ENCODE assay signal across 30 mouse cellular contexts in the genomic region with DNA sequence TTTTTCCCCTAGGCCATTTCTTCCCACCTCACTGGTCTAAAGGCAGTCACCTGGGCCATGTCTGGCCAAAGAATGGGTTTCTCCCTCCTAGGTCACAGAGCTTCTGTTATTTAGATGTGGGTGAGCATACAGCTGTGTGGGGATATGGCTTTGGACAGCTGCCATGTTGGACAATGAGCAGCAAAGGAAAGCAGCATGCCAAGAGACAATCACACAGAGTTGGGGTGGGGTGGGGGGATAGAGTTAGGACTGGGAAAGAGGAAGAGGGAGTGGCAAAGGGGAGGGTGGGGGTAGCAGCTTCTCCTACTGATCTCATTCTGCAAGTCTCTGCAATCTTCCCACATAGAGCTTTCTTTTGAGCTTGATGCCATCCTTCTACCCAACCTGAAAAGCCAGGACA. TPM values are rescaled to one million over a fixed set of nuclear protein-coding genes. Genes with fewer than 3 reads are reported as not detected.
DNase-seq lines count a peak whose midpoint lies in the region; ATAC-seq and TF ChIP-seq lines count a peak whose summit lies in the region.
"Had no signal": no experiment of that assay in that cellular context is flagged by ENCODE, and none has a peak within 500 bp of the region (broad histone marks: within the 10 kb centered on the region; RNA-seq: fewer than 3 reads in every experiment).

No protein-coding gene starts in this region.

- TF ChIP-seq POLR2A in lung, adult 2 months (IDR thresholded peaks at IDR 0.05; ENCODE audit: borderline replicate concordance, extremely low read depth, low read depth, low read length), result no peak
- no peak for TF ChIP-seq POLR2A in brain, embryonic 14.5 days (IDR thresholded peaks at IDR 0.05; ENCODE audit: borderline replicate concordance, extremely low read depth, insufficient read depth, insufficient read length, poor library complexity, severe bottlenecking)

- no peak overlapping the region for H3K4me2 ChIP-seq in lung, embryonic 14.5 days
- H3K4me2 ChIP-seq: embryonic facial prominence, embryonic 13.5 days; forebrain, embryonic 12.5 days; forebrain, embryonic 15.5 days; heart, embryonic 12.5 days; heart, embryonic 15.5 days; hindbrain, embryonic 13.5 days had no signal

- H3K4me1 ChIP-seq in heart, embryonic 10.5 days, result 0 out of 2 replicates have a peak, but pooled peaks cover 10% of the 10 kb centered on the region
- no peaks in the 10 kb centered on the region for H3K4me1 ChIP-seq in lung, embryonic 14.5 days (ENCODE audit: insufficient read depth)
- no peaks in the 10 kb centered on the region for H3K4me1 ChIP-seq in lung, adult 2 months (ENCODE audit: control insufficient read depth, insufficient read depth, low read length)
- H3K4me1 ChIP-seq: embryonic facial prominence, embryonic 10.5 days; embryonic facial prominence, embryonic 13.5 days; forebrain, embryonic 15.5 days had no signal

- peak; percentile 79 for DNase-seq in heart, adult 11 months
- no peak for DNase-seq in heart, embryonic 10.5 days (ENCODE audit: low spot score)
- peak; percentile 47 for DNase-seq in lung, embryonic 14.5 days
- no peak for DNase-seq in lung, postnatal 14 days
- DNase-seq in lung, postnatal 10 days, result peak; percentile 29
- no peak for DNase-seq in lung, adult 2 months
- peak; percentile 12 for DNase-seq in brain, embryonic 14.5 days (ENCODE audit: low read depth)
- no peak for DNase-seq in frontal cortex, postnatal 14 days (ENCODE audit: low spot score in 2 of 2)
- DNase-seq: adrenal gland, adult 2 months; adrenal gland, postnatal 14 days; B cell, adult 2 months; cerebellum, adult 11-12 months; cerebellum, adult 8-10 months; cerebellum, postnatal 10 days; cerebellum, postnatal 36 days; embryo, embryonic 11 days; gastrocnemius, postnatal 10 days; gastrocnemius, postnatal 36 days; heart, postnatal 10 days; heart, postnatal 36 days had no signal

- H3K9me3 ChIP-seq in heart, embryonic 10.5 days, result no peaks in the 10 kb centered on the region
- no peaks in the 10 kb centered on the region for H3K9me3 ChIP-seq in lung, embryonic 14.5 days (ENCODE audit: low read depth, low read length)
- H3K9me3 ChIP-seq: embryonic facial prominence, embryonic 10.5 days; embryonic facial prominence, embryonic 13.5 days; forebrain, embryonic 12.5 days; forebrain, embryonic 15.5 days; heart, embryonic 12.5 days; heart, embryonic 15.5 days; hindbrain, embryonic 10.5 days; hindbrain, embryonic 13.5 days had no signal

- H3K4me3 ChIP-seq in heart, embryonic 10.5 days, result no peak overlapping the region
- no peak overlapping the region for H3K4me3 ChIP-seq in lung, embryonic 14.5 days (ENCODE audit: low read depth, low read length)
- no peak overlapping the region for H3K4me3 ChIP-seq in lung, adult 2 months (replicated peaks; ENCODE audit: extremely low read depth, low read depth, low read length)
- H3K4me3 ChIP-seq: embryonic facial prominence, embryonic 10.5 days; embryonic facial prominence, embryonic 13.5 days; erythroblast, embryonic 14.5 days; forebrain, embryonic 12.5 days; forebrain, embryonic 15.5 days; heart, embryonic 12.5 days; heart, embryonic 15.5 days; hindbrain, embryonic 10.5 days; hindbrain, embryonic 13.5 days had no signal

- no peaks in the 10 kb centered on the region for H3K36me3 ChIP-seq in heart, embryonic 10.5 days
- H3K36me3 ChIP-seq in lung, embryonic 14.5 days (ENCODE audit: insufficient read depth), result no peaks in the 10 kb centered on the region
- H3K36me3 ChIP-seq: embryonic facial prominence, embryonic 10.5 days; embryonic facial prominence, embryonic 13.5 days; forebrain, embryonic 12.5 days; forebrain, embryonic 15.5 days; heart, embryonic 12.5 days; heart, embryonic 15.5 days; hindbrain, embryonic 10.5 days; hindbrain, embryonic 13.5 days had no signal

- H3K9ac ChIP-seq in lung, embryonic 14.5 days, result no peak overlapping the region
- H3K9ac ChIP-seq: embryonic facial prominence, embryonic 13.5 days; forebrain, embryonic 12.5 days; forebrain, embryonic 15.5 days; heart, embryonic 12.5 days; heart, embryonic 15.5 days; hindbrain, embryonic 13.5 days had no signal

- peak; percentile 62; the same call in 1 of the 2 replicates for ATAC-seq in lung, embryonic 14.5 days (ENCODE audit: insufficient read depth)
- ATAC-seq: forebrain, embryonic 15.5 days; hindbrain, embryonic 16.5 days had no signal

- H3K27me3 ChIP-seq in heart, embryonic 10.5 days (ENCODE audit: insufficient read depth, poor library complexity, severe bottlenecking), result no peaks in the 10 kb centered on the region
- no peaks in the 10 kb centered on the region for H3K27me3 ChIP-seq in lung, embryonic 14.5 days (ENCODE audit: insufficient read depth, low read length)
- H3K27me3 ChIP-seq: embryonic facial prominence, embryonic 13.5 days; forebrain, embryonic 12.5 days; forebrain, embryonic 15.5 days; heart, embryonic 12.5 days; heart, embryonic 15.5 days; hindbrain, embryonic 13.5 days had no signal

- H3K27ac ChIP-seq in heart, embryonic 10.5 days, result no peak overlapping the region
- H3K27ac ChIP-seq in lung, embryonic 14.5 days (ENCODE audit: low read depth), result no peak overlapping the region
- H3K27ac ChIP-seq: embryonic facial prominence, embryonic 10.5 days; embryonic facial prominence, embryonic 13.5 days; forebrain, embryonic 12.5 days; forebrain, embryonic 15.5 days; heart, embryonic 15.5 days; hindbrain, embryonic 10.5 days; hindbrain, embryonic 13.5 days had no signal

- TF ChIP-seq CTCF in lung, embryonic 14.5 days (IDR thresholded peaks at IDR 0.05; ENCODE audit: low read depth), result no peak
- TF ChIP-seq CTCF in lung, adult 2 months (IDR thresholded peaks at IDR 0.05; ENCODE audit: insufficient read depth, low read length), result no peak
- no peak for TF ChIP-seq CTCF in brain, embryonic 14.5 days (IDR thresholded peaks at IDR 0.05; ENCODE audit: borderline replicate concordance, extremely low read depth, insufficient read depth, insufficient read length)

RNA-seq across cellular contexts. Expression of a gene that starts 13.4 kb away (rescaled TPM):
- 3.2 and 6.5 TPM in 2 replicates for polyA plus RNA-seq in heart, embryonic 10.5 days (2016; fragmentation: Nextera tagmentation; extraction: Ambion mirVana)
- 1.9 and 2.7 TPM in 2 replicates for polyA plus RNA-seq in lung, embryonic 14.5 days (2014; fragmentation: Nextera tagmentation; extraction: Ambion mirVana)
- polyA plus RNA-seq in lung, adult 2 months (2012; rRNA removed), result 4.9 and 6.3 TPM in 2 replicates
- 5.1 and 9.8 TPM in 2 replicates for polyA plus RNA-seq in brain, embryonic 14.5 days (2012; rRNA removed)
- polyA plus RNA-seq: erythroblast, embryonic 14.5 days had no signal

Comparison
In these comparisons a context has a peak if more than half of its experiments do, and no peak if none do; other contexts are left out.
1. DNase-seq: peak in heart, adult 11 months (single experiment), lung, embryonic 14.5 days (single experiment), lung, postnatal 10 days (single experiment) and brain, embryonic 14.5 days (single experiment); none in heart, embryonic 10.5 days (single experiment), lung, postnatal 14 days (single experiment), lung, adult 2 months (single experiment) and frontal cortex, postnatal 14 days (0 of 2).